Mouse (Mus musculus) spleen, embryonic (tissue): ENCODE results near the gene Prss33.

Experiments
- CTCF ChIA-PET: fragments of 350-600 bp; sonication (Branson Sonifier 250); formaldehyde crosslinking; loops from one replicate; lab custom pipeline; 2022; lab: Charles Lee

Prss33 gene

DNA sequence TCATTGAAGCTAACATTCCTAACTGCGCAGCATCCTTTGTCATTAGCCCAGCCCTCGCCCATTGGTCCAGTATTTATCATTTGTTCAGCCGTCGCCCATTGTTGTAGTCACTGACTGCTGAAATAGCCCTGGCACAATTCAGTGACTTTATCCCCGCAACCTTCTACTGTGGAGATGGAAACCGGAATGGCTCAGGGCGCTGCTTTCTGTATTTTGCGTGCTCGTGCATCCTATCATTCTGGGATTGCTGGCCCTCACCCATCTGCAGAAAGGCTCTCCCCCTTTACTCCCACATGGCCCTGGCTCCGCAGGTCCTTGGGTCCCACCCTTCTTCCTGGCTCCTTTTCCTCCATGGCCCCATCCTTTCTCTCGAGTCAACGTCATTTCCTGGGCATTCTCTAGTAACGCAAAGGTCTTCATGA, 49.3 kb downstream of the Prss33 start:
- CTCF ChIA-PET: no interaction called here

DNA sequence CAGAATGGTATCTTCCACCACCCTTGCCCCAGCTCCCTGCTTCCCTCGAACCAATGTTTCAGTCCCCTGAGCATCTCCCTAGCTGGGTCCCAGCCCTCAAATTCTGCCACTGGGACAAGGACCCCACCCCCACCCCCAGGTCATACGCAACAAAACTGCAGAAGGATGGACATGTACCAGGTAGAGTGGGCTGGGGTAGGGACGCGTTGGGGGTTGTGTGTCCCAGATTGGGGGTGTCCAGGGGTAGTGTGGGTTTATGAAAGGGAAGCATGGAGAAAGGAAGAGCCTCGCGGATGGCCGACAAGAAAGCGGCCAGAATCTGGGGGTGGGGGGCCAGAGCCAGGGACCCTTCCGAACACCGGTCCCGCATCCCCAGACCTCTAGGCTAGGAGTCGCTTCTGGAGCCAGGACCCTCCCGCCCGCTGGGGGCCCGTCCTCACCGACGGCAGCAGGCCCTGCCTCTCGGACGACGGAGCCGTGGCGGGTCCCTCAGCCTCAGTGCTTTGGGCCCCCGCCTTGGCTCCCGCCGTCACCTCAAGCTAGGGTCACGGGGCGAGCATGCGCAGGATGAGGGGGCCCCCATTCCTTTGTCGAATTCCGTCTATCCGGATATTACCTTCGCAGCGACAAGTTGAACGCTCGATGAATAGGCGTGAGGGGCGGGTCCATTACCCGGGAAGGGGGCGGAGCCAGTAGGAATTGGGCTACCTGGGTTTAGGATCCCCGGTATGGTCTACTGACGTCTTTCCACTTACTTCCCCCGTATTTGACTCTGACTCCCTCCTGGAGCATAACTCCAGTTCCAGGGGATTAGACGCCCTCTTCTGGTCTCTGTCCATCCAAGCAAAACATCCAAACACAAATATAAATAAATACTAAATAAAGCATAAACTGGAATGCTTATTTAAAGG, 50.0 kb downstream of the Prss33 start, which contains the start of gene Flywch2:
Flywch2 (minus strand) TSS at position 521 of the 911 bp plus-strand sequence.
- CTCF ChIA-PET: no interaction called here

DNA sequence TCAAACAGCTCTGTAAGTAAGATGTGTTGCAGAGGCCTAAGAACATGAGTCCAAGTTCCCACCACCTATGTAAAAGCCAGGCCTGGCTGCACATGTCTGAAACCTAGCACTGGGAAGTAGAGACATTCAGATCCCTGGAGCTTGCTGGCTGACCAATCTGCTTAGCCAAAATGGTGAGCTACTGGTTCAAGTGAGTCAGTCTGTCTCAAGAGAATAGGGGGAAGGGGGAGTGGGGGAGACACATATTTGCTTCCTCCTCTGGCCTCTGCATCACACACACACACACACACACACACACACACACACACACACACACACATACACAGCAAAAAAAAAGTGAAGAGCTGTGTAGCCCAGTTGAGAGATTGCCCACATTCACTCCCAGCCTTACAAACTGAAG, 52.5 kb downstream of the Prss33 start:
- CTCF ChIA-PET: no interaction called here
